Mouse (Mus musculus) liver, embryonic 14.5 days (tissue): ENCODE results near the gene Actrt2. TPM values are rescaled to one million over a fixed set of nuclear protein-coding genes. Genes with fewer than 3 reads are reported as not detected.

Experiments used
- ATAC-seq: fragments of 200-750 bp; cut with Nextera tagmentation; 2 replicates; pipeline ENCODE4 v1.8.0; 2017; ENCODE audit warnings: moderate number of reproducible peaks, mild to moderate bottlenecking, moderate library complexity; ENCODE audit not compliant: insufficient read depth
- DNase-seq, 3 experiments: peaks; one replicate each; pipeline ENCODE4 v3.0.0-alpha.2; 2012 to 2013; ENCODE audit warnings: low read depth in 3 of 3, low spot score in 3 of 3
- H3K27ac ChIP-seq: fragments of 300-500 bp; sonication (generic); 2 replicates; pipeline ENCODE4 v1.5.1; 2014; ENCODE audit warnings: moderate library complexity, mild to moderate bottlenecking, control low read depth, inconsistent platforms
- H3K27me3 ChIP-seq: fragments of 300-500 bp; sonication (generic); 2 replicates; pipeline ENCODE4 v1.6.1; 2014; ENCODE audit warnings: mild to moderate bottlenecking, low read length, moderate library complexity; ENCODE audit not compliant: control insufficient read depth, insufficient read depth
- H3K36me3 ChIP-seq: fragments of 300-500 bp; sonication (generic); replicated peaks from 2 replicates; pipeline ENCODE4 v1.6.1; 2014; ENCODE audit warnings: low read depth; ENCODE audit not compliant: control insufficient read depth, insufficient read depth
- H3K4me1 ChIP-seq, 2 experiments: fragments of 200-500 bp in 1 of 2; fragments of 300-500 bp in 1 of 2; sonication (generic) in 1 of 2; replicated peaks; 2 replicates each; pipeline ENCODE4 v1.6.1; 2012 to 2014; ENCODE audit warnings: antibody characterized with exemption in 1 of 2, inconsistent platforms in 1 of 2, low read length in 1 of 2; ENCODE audit not compliant: control insufficient read depth in 2 of 2, insufficient read depth in 2 of 2
- H3K4me2 ChIP-seq: fragments of 300-500 bp; sonication (generic); 2 replicates; pipeline ENCODE4 v1.6.1; 2014; ENCODE audit warnings: low read depth, mild to moderate bottlenecking, control low read depth, moderate library complexity
- H3K4me3 ChIP-seq, 2 experiments: fragments of 200-500 bp in 1 of 2; fragments of 300-500 bp in 1 of 2; sonication (generic) in 1 of 2; 2 replicates each; pipeline ENCODE4 v1.5.1; 2012 to 2014; ENCODE audit warnings: low read depth in 2 of 2, low read length in 2 of 2, mild to moderate bottlenecking in 2 of 2, control low read depth in 1 of 2, inconsistent platforms in 1 of 2, moderate library complexity in 1 of 2; ENCODE audit not compliant: insufficient read depth in 1 of 2
- H3K9ac ChIP-seq: fragments of 300-500 bp; sonication (generic); replicated peaks from 2 replicates; pipeline ENCODE4 v1.6.1; 2014; ENCODE audit warnings: mild to moderate bottlenecking, control low read depth, moderate library complexity
- H3K9me3 ChIP-seq: fragments of 300-500 bp; sonication (generic); 2 replicates; pipeline ENCODE4 v1.6.1; 2016; ENCODE audit warnings: low read length, mixed read lengths; ENCODE audit not compliant: control insufficient read depth
- CTCF ChIP-seq: IDR thresholded peaks from 2 replicates; pipeline ENCODE4 v1.5.1; 2016; ENCODE audit warnings: antibody characterized with exemption, low read depth, control low read depth
- EP300 ChIP-seq: IDR thresholded peaks from 2 replicates; pipeline ENCODE4 v1.6.1; 2016; ENCODE audit warnings: antibody characterized with exemption, low read depth
- WGBS: fragments of 180-500 bp; shearing (Covaris S2); extraction: QIAGEN DNeasy Blood & Tissue Kit; methylation state at CpG from one replicate; pipeline ENCODE4 v1.1.7; 2014; ENCODE audit not compliant: insufficient replicate concordance; 5-methylcytosine and 5-hydroxymethylcytosine counted together
- polyA plus RNA-seq, 2 experiments: library from polyadenylated mRNA; depleted of rRNA in 1 of 2; stranded (reverse) in 1 of 2; unstranded in 1 of 2; fragments of >200 nt; fragmentation: Nextera tagmentation in 1 of 2; extraction: Ambion mirVana in 1 of 2; gene quantifications; 2 replicates each; pipeline versions ENCODE4 v1.2.1 to v1.2.3; 2012 to 2014

Gene Actrt2
- polyA plus RNA-seq (2012; rRNA removed): not detected in 2 replicates
- not detected in 2 replicates for polyA plus RNA-seq (2014; fragmentation: Nextera tagmentation; extraction: Ambion mirVana)

GRCm38 (mm10) chr4:154667767-154668166 lies at the start of gene Actrt2:
Gene Actrt2, minus strand, starts transcription at chr4:154667867.
- Histone ChIP-seq H3K4me1 (no peaks in the 10 kb centered on the region), H3K4me2 (no peak within 1 kb of the TSS), H3K27me3 (no peaks in the 10 kb centered on the region), H3K9ac (no peak within 1 kb of the TSS), H3K27ac (no peak within 1 kb of the TSS), H3K36me3 (no peaks in the 10 kb centered on the region), H3K4me3 (no peak within 1 kb of the TSS), H3K9me3 (no peaks in the 10 kb centered on the region)
- no peak for DNase-seq
- 61% methylated on average over 2 of the region's 2 CpGs for WGBS
- ATAC-seq: no peak
- no peak for TF ChIP-seq EP300
- no peak for TF ChIP-seq CTCF

DNA sequence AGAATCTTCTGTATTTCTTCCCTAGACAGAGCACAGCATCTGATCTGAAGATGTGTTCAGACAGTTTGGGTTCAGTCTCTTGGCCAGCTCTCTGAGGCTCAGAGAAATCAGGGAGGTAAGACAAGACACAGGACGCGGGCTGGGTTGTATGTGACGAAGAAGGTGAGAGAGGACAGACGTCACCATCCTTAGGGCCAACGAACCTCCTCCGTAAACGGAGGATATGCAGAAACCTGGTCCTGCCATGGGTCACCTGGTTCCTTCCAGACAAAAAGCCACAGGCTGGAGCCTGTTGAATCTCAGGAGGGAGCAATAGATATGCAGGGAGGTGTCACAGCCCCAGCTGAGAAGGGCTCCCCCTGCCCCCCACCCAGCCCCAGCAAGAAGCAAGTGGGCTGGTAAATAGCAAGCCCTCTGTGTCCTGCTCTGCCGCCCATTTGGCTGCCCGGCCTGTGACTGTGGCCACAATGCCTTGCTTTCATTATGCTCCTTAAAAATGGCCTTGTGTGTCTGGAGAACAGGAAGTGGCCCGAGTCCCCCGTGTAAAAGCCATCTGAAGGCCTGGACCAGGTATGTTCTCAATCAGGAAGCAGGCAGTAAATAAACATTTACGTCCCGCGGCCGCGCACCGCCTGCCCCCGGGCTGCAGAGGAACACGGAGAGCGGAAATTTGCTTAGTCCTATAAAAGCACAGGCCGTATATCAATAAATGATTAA lies 41.9 kb upstream of the Actrt2 start:
- no peak overlapping the region for H3K9ac ChIP-seq
- H3K4me1 ChIP-seq: no peaks in the 10 kb centered on the region
- ATAC-seq (no peak), DNase-seq (no peak)
- no peaks in the 10 kb centered on the region for H3K36me3 ChIP-seq
- no peaks in the 10 kb centered on the region for H3K27me3 ChIP-seq
- TF ChIP-seq CTCF (no peak), EP300 (no peak)
- H3K27ac ChIP-seq: no peak overlapping the region
- 66% methylated on average over 21 of the region's 21 CpGs for WGBS
- no peaks in the 10 kb centered on the region for H3K9me3 ChIP-seq
- H3K4me3 ChIP-seq: no peak overlapping the region
- H3K4me2 ChIP-seq: no peak overlapping the region

- no peaks in the 10 kb centered on the region for H3K36me3 ChIP-seq
- no peak overlapping the region for H3K27ac ChIP-seq
- ATAC-seq (no peak), DNase-seq (no peak)
- no peak overlapping the region for H3K9ac ChIP-seq
- no peaks in the 10 kb centered on the region for H3K9me3 ChIP-seq
- 40% methylated on average over 2 of the region's 2 CpGs for WGBS
- H3K4me1 ChIP-seq: no peaks in the 10 kb centered on the region
- TF ChIP-seq CTCF (no peak), EP300 (no peak)
- no peak overlapping the region for H3K4me3 ChIP-seq
- no peaks in the 10 kb centered on the region for H3K27me3 ChIP-seq
- H3K4me2 ChIP-seq: no peak overlapping the region
Observed at GRCm38 (mm10) chr4:154708811-154709210, 41.1 kb upstream of the Actrt2 start.

- Histone ChIP-seq H3K4me2 (no peak overlapping the region), H3K9ac (no peak overlapping the region), H3K4me1 (no peaks in the 10 kb centered on the region), H3K4me3 (no peak overlapping the region), H3K36me3 (no peaks in the 10 kb centered on the region), H3K27me3 (no peaks in the 10 kb centered on the region), H3K27ac (no peak overlapping the region), H3K9me3 (no peaks in the 10 kb centered on the region)
- TF ChIP-seq EP300 (no peak), CTCF (no peak)
- DNase-seq: no peak
- ATAC-seq: no peak
- WGBS: 71% methylated on average over 11 of the region's 11 CpGs
Observed at GRCm38 (mm10) chr4:154708223-154708622, 40.6 kb upstream of the Actrt2 start.

GRCm38 (mm10) chr4:154707521-154707920 lies 39.9 kb upstream of the Actrt2 start:
- H3K9me3 ChIP-seq: no peaks in the 10 kb centered on the region
- no peak overlapping the region for H3K4me2 ChIP-seq
- no peak overlapping the region for H3K27ac ChIP-seq
- H3K4me1 ChIP-seq: no peaks in the 10 kb centered on the region
- no peak for TF ChIP-seq CTCF
- no peak for TF ChIP-seq EP300
- no peak for ATAC-seq
- no peak overlapping the region for H3K9ac ChIP-seq
- H3K4me3 ChIP-seq: no peak overlapping the region
- 65% methylated on average over 4 of the region's 4 CpGs for WGBS
- H3K36me3 ChIP-seq: no peaks in the 10 kb centered on the region
- no peaks in the 10 kb centered on the region for H3K27me3 ChIP-seq
- no peak for DNase-seq
